Mouse (Mus musculus) thymus, adult 2 months (tissue): ENCODE results near the gene Fibp. TPM values are rescaled to one million over a fixed set of nuclear protein-coding genes. Genes with fewer than 3 reads are reported as not detected.

ENCODE experiments used
- DNase-seq: peaks from one replicate; pipeline ENCODE4 v3.0.0; 2021
- H3K27ac ChIP-seq: fragments of 200-500 bp; 2 replicates; pipeline ENCODE4 v1.5.1; 2012; ENCODE audit warnings: low read length, control low read depth; ENCODE audit not compliant: control insufficient read depth, insufficient read depth
- H3K27me3 ChIP-seq: fragments of 200-500 bp; 2 replicates; pipeline ENCODE4 v1.6.1; 2012; ENCODE audit warnings: mild to moderate bottlenecking, low read length, moderate library complexity, mixed read lengths; ENCODE audit not compliant: control insufficient read depth, insufficient read depth
- H3K36me3 ChIP-seq: fragments of 200-500 bp; 2 replicates; pipeline ENCODE4 v1.6.1; 2012; ENCODE audit warnings: mild to moderate bottlenecking, low read length, moderate library complexity; ENCODE audit not compliant: control insufficient read depth, insufficient read depth
- H3K4me1 ChIP-seq: fragments of 200-500 bp; replicated peaks from 2 replicates; pipeline ENCODE4 v1.6.1; 2012; ENCODE audit warnings: low read length; ENCODE audit not compliant: control insufficient read depth, insufficient read depth
- H3K4me3 ChIP-seq: fragments of 200-500 bp; 2 replicates; pipeline ENCODE4 v1.5.1; 2012; ENCODE audit warnings: mild to moderate bottlenecking, low read length, control low read depth, moderate library complexity; ENCODE audit not compliant: control insufficient read depth, insufficient read depth
- CTCF ChIP-seq: fragments of 200-500 bp; IDR thresholded peaks from 2 replicates; pipeline ENCODE4 v1.5.1; 2012; ENCODE audit warnings: mild to moderate bottlenecking, control low read depth, low read length, moderate library complexity, borderline replicate concordance; ENCODE audit not compliant: control insufficient read depth, poor library complexity, insufficient read depth; ENCODE audit errors: extremely low read depth
- POLR2A ChIP-seq: fragments of 200-500 bp; IDR thresholded peaks from 2 replicates; pipeline ENCODE4 v1.6.1; 2012; ENCODE audit warnings: mild to moderate bottlenecking, low read length, control low read depth, moderate library complexity; ENCODE audit not compliant: control insufficient read depth, poor library complexity, insufficient read depth; ENCODE audit errors: extremely low read depth
- WGBS: fragments of 180-500 bp; shearing (Covaris S2); methylation state at CpG from one replicate; pipeline ENCODE4 v1.1.7; 2018; 5-methylcytosine and 5-hydroxymethylcytosine counted together
- polyA plus RNA-seq: library from polyadenylated mRNA; depleted of rRNA; stranded (reverse); fragments of >200 nt; gene quantifications from 2 replicates; pipeline ENCODE4 v1.2.3, GENCODE M21; 2012

Fibp gene
- polyA plus RNA-seq, 1 experiment: 157 TPM

- WGBS: 94% methylated on average over 18 of the region's 18 CpGs
- H3K27ac ChIP-seq: no peak overlapping the region
Observed at GRCm38 (mm10) chr19:5477668-5478300, 17.4 kb downstream of the Fibp start.

GRCm38 (mm10) chr19:5480016-5480415 is 19.6 kb downstream of the Fibp start:
- TF ChIP-seq POLR2A (no peak), CTCF (no peak)
- no peak overlapping the region for H3K4me3 ChIP-seq
- no peak for DNase-seq
- H3K27ac ChIP-seq: no peak overlapping the region
- 93% methylated on average over 10 of the region's 10 CpGs for WGBS
- 0 out of 2 replicates have a peak, but pooled peaks cover 15% of the 10 kb centered on the region for H3K36me3 ChIP-seq
- no peaks in the 10 kb centered on the region for H3K27me3 ChIP-seq
- peaks cover 8% of the 10 kb centered on the region for H3K4me1 ChIP-seq

More at GRCm38 (mm10) chr19:5477668-5478300, 17.4 kb downstream of the Fibp start:
- H3K4me1 ChIP-seq: peaks cover 11% of the 10 kb centered on the region
- peaks cover 5% of the 10 kb centered on the region for H3K27me3 ChIP-seq
- TF ChIP-seq POLR2A (no peak), CTCF (no peak)
- 0 out of 2 replicates have a peak, but pooled peaks cover 3% of the 10 kb centered on the region for H3K36me3 ChIP-seq
- DNase-seq: no peak
- H3K4me3 ChIP-seq: no peak overlapping the region

- peaks cover 10% of the 10 kb centered on the region for H3K4me1 ChIP-seq
- H3K27ac ChIP-seq: no peak overlapping the region
- H3K36me3 ChIP-seq: peaks cover 20% of the 10 kb centered on the region; the same call in 1 of the 2 replicates
- no peak overlapping the region for H3K4me3 ChIP-seq
- TF ChIP-seq CTCF (no peak), POLR2A (no peak)
- no peak for DNase-seq
- H3K27me3 ChIP-seq: no peaks in the 10 kb centered on the region
- WGBS: 93% methylated on average over 10 of the region's 10 CpGs
Observed at GRCm38 (mm10) chr19:5481398-5481797, 21.0 kb downstream of the Fibp start.

- TF ChIP-seq CTCF: no peak
- TF ChIP-seq POLR2A: no peak
- no peak overlapping the region for H3K4me3 ChIP-seq
- peaks cover 20% of the 10 kb centered on the region; the same call in 1 of the 2 replicates for H3K36me3 ChIP-seq
- DNase-seq: no peak
- H3K27me3 ChIP-seq: no peaks in the 10 kb centered on the region
- 95% methylated on average over 19 of the region's 19 CpGs for WGBS
- H3K4me1 ChIP-seq: peaks cover 19% of the 10 kb centered on the region
- no peak overlapping the region for H3K27ac ChIP-seq
Observed at GRCm38 (mm10) chr19:5483386-5484359, 23.3 kb downstream of the Fibp start.

- TF ChIP-seq CTCF (no peak), POLR2A (no peak)
- no peaks in the 10 kb centered on the region for H3K27me3 ChIP-seq
- no peak overlapping the region for H3K27ac ChIP-seq
- peaks cover 21% of the 10 kb centered on the region for H3K4me1 ChIP-seq
- 67% methylated on average over 5 of the region's 5 CpGs for WGBS
- no peak overlapping the region for H3K4me3 ChIP-seq
- H3K36me3 ChIP-seq: peaks cover 20% of the 10 kb centered on the region; the same call in 1 of the 2 replicates
- no peak for DNase-seq
Observed at GRCm38 (mm10) chr19:5484496-5484895, 24.1 kb downstream of the Fibp start.

- Histone ChIP-seq H3K27me3 (no peaks in the 10 kb centered on the region), H3K27ac (no peak overlapping the region), H3K4me1 (peaks cover 23% of the 10 kb centered on the region), H3K36me3 (peaks cover 20% of the 10 kb centered on the region; the same call in 1 of the 2 replicates), H3K4me3 (no peak overlapping the region)
- no peak for DNase-seq
- TF ChIP-seq CTCF: no peak
- no peak for TF ChIP-seq POLR2A
- 96% methylated on average over 8 of the region's 8 CpGs for WGBS
Observed at GRCm38 (mm10) chr19:5485371-5485770, 25.0 kb downstream of the Fibp start.
